Mouse (Mus musculus) lung, postnatal 14 days (tissue): ENCODE data around the gene Slc44a3.

Experiments
- DNase-seq: peaks from one replicate; pipeline ENCODE4 v3.0.0; 2021

Gene Slc44a3

GRCm38 (mm10) chr3:121422405-121422804 is 109.8 kb downstream of the Slc44a3 start:
- DNase-seq: no peak

DNA sequence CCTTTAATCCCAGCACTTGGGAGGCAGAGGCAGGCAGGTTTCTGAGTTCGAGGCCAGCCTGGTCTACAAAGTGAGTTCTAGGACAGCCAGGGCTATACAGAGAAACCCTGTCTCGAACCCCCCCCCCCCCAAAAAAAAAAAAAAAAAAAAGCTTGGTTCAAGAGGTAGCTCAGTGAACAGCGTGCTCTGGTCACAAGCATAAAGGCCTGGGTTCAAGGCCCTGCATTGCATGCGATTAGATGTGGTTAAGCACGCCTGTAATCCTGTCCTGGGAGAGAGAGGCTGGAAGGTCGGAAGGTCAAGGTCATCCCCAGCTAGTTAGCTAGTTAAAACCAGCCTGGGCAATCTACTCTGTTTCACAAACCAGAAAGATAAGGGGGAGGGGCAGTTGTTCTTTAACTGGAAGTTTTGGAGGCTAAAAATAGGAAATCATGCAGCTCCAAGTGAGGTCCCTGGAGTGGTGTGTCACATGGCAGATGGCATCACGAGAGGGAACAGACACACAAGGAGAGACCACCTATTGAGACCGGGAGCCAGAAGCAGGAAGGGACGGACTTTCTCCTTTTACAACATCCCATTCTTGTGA is 113.3 kb downstream of the Slc44a3 start:
- no peak for DNase-seq

DNA sequence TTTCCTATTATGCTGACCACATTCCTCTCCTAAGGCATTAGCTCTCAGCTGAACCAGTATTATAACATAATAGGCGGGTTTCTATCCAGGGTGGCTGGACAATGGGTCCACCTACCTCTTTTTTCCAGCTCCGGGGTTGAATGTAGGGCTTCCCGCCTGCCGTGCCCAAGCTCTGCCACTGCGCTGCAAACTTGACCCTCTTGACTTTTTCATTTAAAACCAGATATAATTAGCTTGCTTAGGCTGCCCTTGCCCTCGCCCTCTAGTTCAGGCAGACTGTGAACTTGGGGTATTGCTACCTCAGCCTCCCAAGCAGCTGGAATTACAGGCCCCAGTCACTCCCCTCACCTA is 114.0 kb downstream of the Slc44a3 start:
- no peak for DNase-seq

GRCm38 (mm10) chr3:121417379-121418250 is 114.6 kb downstream of the Slc44a3 start:
- no peak for DNase-seq

GRCm38 (mm10) chr3:121416171-121417154 is 115.7 kb downstream of the Slc44a3 start:
- no peak for DNase-seq

GRCm38 (mm10) chr3:121411450-121411849 is 120.8 kb downstream of the Slc44a3 start:
- no peak for DNase-seq
